ENCODE assay signal across 15 mouse cellular contexts in the genomic region with DNA sequence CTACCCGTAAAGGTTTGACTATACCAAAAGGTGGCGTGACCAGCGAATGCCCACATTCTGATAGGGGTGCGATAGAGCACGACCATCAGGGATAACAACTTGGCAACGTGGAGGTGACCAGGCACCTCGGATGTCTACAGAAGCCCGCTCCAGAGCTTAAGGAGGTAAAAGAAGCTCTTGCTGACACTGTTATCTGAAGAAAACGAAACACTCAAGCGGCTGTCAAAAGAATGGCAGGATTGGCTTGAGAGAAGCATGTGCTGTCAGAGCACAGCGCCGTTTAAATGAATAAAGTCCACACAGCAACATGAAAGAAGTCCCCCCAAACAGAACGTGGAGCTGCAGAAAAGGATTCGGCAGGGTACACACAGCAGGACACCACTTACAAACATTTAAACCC. TPM values are rescaled to one million over a fixed set of nuclear protein-coding genes. Genes with fewer than 3 reads are reported as not detected.
DNase-seq lines count a peak whose midpoint lies in the region; ATAC-seq and TF ChIP-seq lines count a peak whose summit lies in the region.
"Had no signal": no experiment of that assay in that cellular context is flagged by ENCODE, and none has a peak within 500 bp of the region (broad histone marks: within the 10 kb centered on the region; RNA-seq: fewer than 3 reads in every experiment).

No protein-coding gene starts in this region.

- H3K4me2 ChIP-seq in heart, embryonic 12.5 days, result peak overlapping the region; percentile 64
- peak overlapping the region; percentile 55; the same call in 1 of the 2 replicates for H3K4me2 ChIP-seq in lung, embryonic 14.5 days
- no peak overlapping the region for H3K4me2 ChIP-seq in lung, postnatal 0 days (replicated peaks; ENCODE audit: low read depth, low read length)
- H3K4me2 ChIP-seq in midbrain, postnatal 0 days (ENCODE audit: low read depth, low read length, poor library complexity, severe bottlenecking), result no peak overlapping the region
- H3K4me2 ChIP-seq: neural tube, embryonic 12.5 days had no signal

- peak overlapping the region; percentile 97 for H3K27ac ChIP-seq in heart, embryonic 12.5 days (ENCODE audit: poor library complexity, severe bottlenecking)
- H3K27ac ChIP-seq in lung, embryonic 14.5 days (ENCODE audit: low read depth), result no peak overlapping the region; the same call in 1 of the 2 replicates
- no peak overlapping the region for H3K27ac ChIP-seq in lung, postnatal 0 days (ENCODE audit: low read length)
- H3K27ac ChIP-seq in midbrain, postnatal 0 days (ENCODE audit: low read depth, low read length), result no peak overlapping the region
- H3K27ac ChIP-seq: forebrain, embryonic 15.5 days; midbrain, embryonic 10.5 days; neural tube, embryonic 12.5 days had no signal

- H3K9ac ChIP-seq in heart, embryonic 12.5 days, result peak overlapping the region; percentile 62
- H3K9ac ChIP-seq in lung, embryonic 14.5 days, result no peak overlapping the region
- H3K9ac ChIP-seq in lung, postnatal 0 days (replicated peaks; ENCODE audit: low read depth), result no peak overlapping the region
- no peak overlapping the region for H3K9ac ChIP-seq in midbrain, postnatal 0 days (replicated peaks; ENCODE audit: low read length, poor library complexity, severe bottlenecking)
- H3K9ac ChIP-seq: forebrain, embryonic 15.5 days; hindbrain, embryonic 15.5 days; kidney, embryonic 15.5 days had no signal

- peaks cover 94% of the 10 kb centered on the region for H3K4me1 ChIP-seq in heart, embryonic 12.5 days (replicated peaks)
- H3K4me1 ChIP-seq in lung, embryonic 14.5 days (ENCODE audit: insufficient read depth), result no peaks in the 10 kb centered on the region
- H3K4me1 ChIP-seq in lung, postnatal 0 days (ENCODE audit: insufficient read depth, low read depth, low read length), result 0 out of 2 replicates have a peak, but pooled peaks cover 3% of the 10 kb centered on the region
- H3K4me1 ChIP-seq in midbrain, postnatal 0 days (ENCODE audit: insufficient read depth, low read length), result peaks cover 4% of the 10 kb centered on the region; the same call in 1 of the 2 replicates

- no peak for ATAC-seq in heart, embryonic 12.5 days (ENCODE audit: insufficient number of reproducible peaks, low FRiP score)
- ATAC-seq in lung, embryonic 14.5 days (ENCODE audit: insufficient read depth), result no peak
- ATAC-seq in lung, postnatal 0 days, result no peak
- ATAC-seq in midbrain, postnatal 0 days (ENCODE audit: low FRiP score), result no peak
- ATAC-seq: forebrain, embryonic 15.5 days had no signal

- TF ChIP-seq EP300 in lung, postnatal 0 days (IDR thresholded peaks at IDR 0.05), result no peak

- WGBS in heart, embryonic 12.5 days, result 38% methylated on average over 14 of the region's 14 CpGs
- 62% methylated on average over 14 of the region's 14 CpGs for WGBS in lung, embryonic 14.5 days
- 71% methylated on average over 14 of the region's 14 CpGs for WGBS in lung, postnatal 0 days
- WGBS in midbrain, postnatal 0 days, result 62% methylated on average over 14 of the region's 14 CpGs

- H3K36me3 ChIP-seq in heart, embryonic 12.5 days, result no peaks in the 10 kb centered on the region
- H3K36me3 ChIP-seq in lung, embryonic 14.5 days (ENCODE audit: insufficient read depth), result no peaks in the 10 kb centered on the region
- no peaks in the 10 kb centered on the region for H3K36me3 ChIP-seq in lung, postnatal 0 days (ENCODE audit: insufficient read depth, low read length)
- no peaks in the 10 kb centered on the region for H3K36me3 ChIP-seq in midbrain, postnatal 0 days (ENCODE audit: insufficient read depth, low read length)
- H3K36me3 ChIP-seq: forebrain, embryonic 15.5 days; hindbrain, embryonic 15.5 days; kidney, embryonic 15.5 days; midbrain, embryonic 10.5 days; neural tube, embryonic 12.5 days had no signal

- H3K9me3 ChIP-seq in heart, embryonic 12.5 days (replicated peaks), result no peaks in the 10 kb centered on the region
- no peaks in the 10 kb centered on the region for H3K9me3 ChIP-seq in lung, embryonic 14.5 days (ENCODE audit: low read depth, low read length)
- H3K9me3 ChIP-seq in lung, postnatal 0 days (ENCODE audit: low read length), result no peaks in the 10 kb centered on the region
- no peaks in the 10 kb centered on the region for H3K9me3 ChIP-seq in midbrain, postnatal 0 days (ENCODE audit: low read length)
- H3K9me3 ChIP-seq: forebrain, embryonic 15.5 days; hindbrain, embryonic 15.5 days; kidney, embryonic 15.5 days; midbrain, embryonic 10.5 days; neural tube, embryonic 12.5 days had no signal

- no peaks in the 10 kb centered on the region for H3K27me3 ChIP-seq in heart, embryonic 12.5 days (replicated peaks)
- H3K27me3 ChIP-seq in lung, embryonic 14.5 days (ENCODE audit: insufficient read depth, low read length), result no peaks in the 10 kb centered on the region
- H3K27me3 ChIP-seq in lung, postnatal 0 days (replicated peaks; ENCODE audit: insufficient read depth, low read length), result no peaks in the 10 kb centered on the region
- no peaks in the 10 kb centered on the region for H3K27me3 ChIP-seq in midbrain, postnatal 0 days (ENCODE audit: insufficient read depth, low read length)
- H3K27me3 ChIP-seq: forebrain, embryonic 15.5 days; hindbrain, embryonic 15.5 days; kidney, embryonic 15.5 days; neural tube, embryonic 12.5 days had no signal

- peak overlapping the region; percentile 13; the same call in 1 of the 2 replicates for H3K4me3 ChIP-seq in heart, embryonic 12.5 days
- H3K4me3 ChIP-seq in lung, embryonic 14.5 days (ENCODE audit: low read depth, low read length), result no peak overlapping the region
- no peak overlapping the region for H3K4me3 ChIP-seq in lung, postnatal 0 days (ENCODE audit: low read depth, low read length)
- H3K4me3 ChIP-seq in midbrain, postnatal 0 days (ENCODE audit: low read depth, low read length), result no peak overlapping the region
- H3K4me3 ChIP-seq: forebrain, embryonic 15.5 days; midbrain, embryonic 10.5 days; neural tube, embryonic 12.5 days had no signal

- no peak for TF ChIP-seq CTCF in lung, embryonic 14.5 days (IDR thresholded peaks at IDR 0.05; ENCODE audit: low read depth)
- no peak for TF ChIP-seq CTCF in lung, postnatal 0 days (IDR thresholded peaks at IDR 0.05)
- TF ChIP-seq CTCF in midbrain, postnatal 0 days (IDR thresholded peaks at IDR 0.05), result no peak

- DNase-seq in cerebellum, adult 11-12 months, result peak; percentile 42
- DNase-seq in cerebellum, adult 8-10 months, result no peak
- DNase-seq in heart, postnatal 36 days, result no peak
- DNase-seq in lung, embryonic 14.5 days, result no peak
- no peak for DNase-seq in lung, postnatal 0 days (ENCODE audit: low spot score)
- DNase-seq in midbrain, postnatal 0 days (ENCODE audit: low spot score), result no peak
- no peak for DNase-seq in adrenal gland, postnatal 4 days (ENCODE audit: low spot score in 2 of 2)
- DNase-seq: left cerebral cortex, postnatal 4 days; lung, adult 18-20 months had no signal

- intact Hi-C loops in heart, postnatal 36 days (cut with DNase I), result no loop called here

RNA-seq across cellular contexts. Expression of a gene that starts 46.4 kb away (rescaled TPM):
- 215 and 227 TPM in 2 replicates for polyA plus RNA-seq in heart, embryonic 12.5 days (2016; fragmentation: Nextera tagmentation; extraction: Ambion mirVana)
- 100 to 1,000 TPM in 1 of 2 experiments, 10 to 100 TPM in 1; 99.7 to 113 TPM for total RNA-seq in heart, postnatal 36 days (2021)
- polyA plus RNA-seq in lung, embryonic 14.5 days (2014; fragmentation: Nextera tagmentation; extraction: Ambion mirVana), result 20.9 and 22.4 TPM in 2 replicates
- 25.8 and 27.8 TPM in 2 replicates for polyA plus RNA-seq in lung, postnatal 0 days (2015; fragmentation: Nextera tagmentation; extraction: Ambion mirVana)
- 103 and 119 TPM in 2 replicates for total RNA-seq in midbrain, postnatal 0 days (2014; rRNA removed)
- polyA plus RNA-seq in midbrain, postnatal 0 days (2015; fragmentation: Nextera tagmentation; extraction: Ambion mirVana), result 157 and 163 TPM in 2 replicates
- total RNA-seq in adrenal gland, postnatal 4 days (2021), result 10 to 100 TPM; 36.0 to 49.8 TPM

Comparison
In these comparisons a context has a peak if more than half of its experiments do, and no peak if none do; other contexts are left out.
1. H3K4me2 ChIP-seq: peak in heart, embryonic 12.5 days (single experiment) and lung, embryonic 14.5 days (single experiment); none in lung, postnatal 0 days (single experiment) and midbrain, postnatal 0 days (single experiment).